Mouse (Mus musculus) right cerebral cortex, adult 18-20 months (tissue): ENCODE results near the gene Map7.

ENCODE experiments used
- DNase-seq: peaks from one replicate; pipeline ENCODE4 v3.0.0; 2022; ENCODE audit warnings: mixed read lengths

Gene Map7

DNA sequence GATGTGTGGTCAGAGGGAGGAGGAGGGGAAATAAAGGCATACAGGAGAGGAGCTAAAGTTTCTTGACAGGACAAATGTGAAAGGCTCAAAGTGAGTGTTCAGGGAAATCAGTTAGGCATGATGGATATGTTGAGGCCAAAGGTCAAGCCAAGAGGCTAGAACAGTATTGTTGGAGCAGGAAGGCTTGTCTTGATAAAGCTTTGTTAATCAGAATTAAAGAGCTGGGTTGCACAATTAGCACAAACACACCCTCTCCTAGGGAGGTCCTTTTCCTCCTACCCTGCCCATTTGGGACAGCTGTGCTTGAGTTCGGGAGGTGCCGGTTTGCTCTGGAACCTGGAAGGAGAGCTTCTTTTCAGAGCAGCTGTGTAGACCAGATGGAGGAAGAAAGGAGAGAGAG, 5.2 kb downstream of the Map7 start:
- no peak for DNase-seq

DNA sequence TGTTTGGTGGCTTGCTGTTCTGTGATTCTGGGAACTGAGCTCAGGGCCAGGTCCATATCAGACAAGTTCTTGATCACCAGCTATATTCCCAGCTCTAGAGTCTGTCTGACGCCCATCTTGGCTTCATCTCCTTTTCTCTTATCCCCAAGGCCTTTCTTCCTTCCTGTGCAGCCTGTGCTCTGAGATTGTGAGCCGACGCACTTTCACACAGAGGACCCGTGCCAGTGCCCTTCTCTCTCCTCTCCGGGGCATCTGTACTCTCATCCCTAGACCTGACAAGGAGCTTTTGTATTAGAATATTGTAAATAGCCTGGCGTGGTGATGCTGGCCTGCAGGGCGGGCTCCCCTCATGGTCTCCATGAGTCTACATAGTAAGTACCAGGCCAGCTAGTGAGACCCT, 7.1 kb downstream of the Map7 start:
- DNase-seq, result no peak

DNA sequence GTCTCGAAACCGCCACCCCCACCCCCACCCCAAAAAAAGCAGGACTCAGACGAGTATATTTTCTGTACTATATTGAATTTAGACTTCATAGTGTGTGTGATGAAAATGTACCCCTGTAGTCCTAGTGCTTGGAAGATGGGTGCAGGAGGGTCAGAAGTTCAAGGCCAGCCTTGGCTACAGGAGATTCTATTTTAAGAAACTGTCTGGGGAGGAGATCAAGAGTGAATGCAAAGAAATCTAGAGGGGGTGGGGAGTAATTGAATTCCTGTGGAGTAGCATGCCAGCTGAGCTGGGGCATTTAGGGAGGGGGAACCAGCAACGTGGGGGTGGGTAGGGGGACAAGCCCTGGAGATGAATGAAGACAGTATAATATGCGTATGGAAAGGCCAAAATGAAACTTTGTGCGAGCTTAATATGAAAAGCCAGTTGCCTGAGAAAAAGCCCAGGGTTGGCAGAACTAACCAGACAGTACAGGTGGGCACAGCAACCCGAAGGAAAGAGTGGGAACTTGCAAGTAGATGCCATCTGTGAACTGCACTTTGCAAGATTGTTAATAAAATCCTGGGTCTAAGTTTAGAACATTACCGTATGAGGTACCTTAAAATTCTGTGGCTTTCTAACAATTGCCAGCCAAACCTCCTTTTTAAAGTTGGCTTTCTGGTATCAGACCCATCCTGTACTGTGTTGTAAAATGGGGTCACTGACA, 8.9 kb downstream of the Map7 start:
- DNase-seq, result no peak

DNA sequence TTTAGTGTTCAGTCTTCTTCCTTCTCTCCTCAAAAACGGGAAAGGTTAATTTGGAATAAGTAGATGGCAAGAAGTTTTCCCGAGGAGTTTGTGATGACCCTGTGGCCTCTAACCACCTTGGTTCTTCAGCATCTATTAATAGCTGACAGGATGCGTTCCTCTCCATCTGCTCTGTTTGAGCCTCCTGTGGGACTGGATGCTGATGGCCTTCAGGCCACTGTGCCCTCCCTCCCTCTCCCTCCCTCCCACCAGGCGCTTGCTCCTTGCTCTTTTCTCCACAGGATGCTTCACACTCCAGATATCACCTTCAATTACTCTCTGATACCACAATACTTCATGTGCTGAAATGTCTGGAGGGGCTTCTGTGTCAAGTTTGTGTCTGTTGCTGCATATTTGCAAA, 10.5 kb downstream of the Map7 start:
- no peak for DNase-seq

DNA sequence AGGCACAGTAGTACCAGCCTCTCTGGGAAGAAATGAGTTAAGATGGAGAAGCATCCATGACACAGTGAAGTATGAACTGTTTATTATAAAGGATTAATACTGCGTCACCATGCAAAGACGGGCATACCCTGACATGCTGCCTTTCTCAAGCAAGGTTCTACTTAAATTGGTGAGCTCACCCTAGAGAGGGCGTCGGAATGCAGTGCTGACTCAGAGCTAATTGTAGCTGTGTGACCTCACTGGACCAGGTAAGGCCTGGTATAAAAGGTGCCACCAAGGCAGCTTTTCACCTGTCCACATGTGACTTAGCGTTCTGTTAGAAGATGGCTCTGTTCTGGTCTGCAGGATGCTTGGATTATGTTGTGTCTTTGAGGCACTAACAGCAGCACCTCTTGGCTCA, 11.0 kb downstream of the Map7 start:
- DNase-seq, result no peak

DNA sequence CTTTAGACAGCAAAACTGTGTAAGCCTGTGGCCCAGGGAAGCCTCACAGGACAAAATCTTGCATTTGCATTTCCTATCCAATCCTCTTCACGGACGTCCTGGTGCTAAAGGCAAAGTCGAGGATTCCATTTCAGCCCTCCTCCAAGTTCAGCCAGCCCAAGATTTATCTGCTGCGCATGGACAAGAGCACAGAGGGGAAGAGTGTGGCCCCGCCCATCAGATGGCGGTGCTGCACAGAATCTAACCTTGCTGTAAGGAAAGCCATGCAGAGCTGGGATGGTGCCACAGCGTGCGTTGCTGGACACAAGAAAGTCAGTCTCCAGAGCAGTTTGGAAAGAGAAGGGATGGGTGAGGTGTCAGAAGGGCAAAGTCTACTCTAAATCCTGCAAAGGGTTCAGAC, 12.6 kb downstream of the Map7 start:
- DNase-seq, result no peak

DNA sequence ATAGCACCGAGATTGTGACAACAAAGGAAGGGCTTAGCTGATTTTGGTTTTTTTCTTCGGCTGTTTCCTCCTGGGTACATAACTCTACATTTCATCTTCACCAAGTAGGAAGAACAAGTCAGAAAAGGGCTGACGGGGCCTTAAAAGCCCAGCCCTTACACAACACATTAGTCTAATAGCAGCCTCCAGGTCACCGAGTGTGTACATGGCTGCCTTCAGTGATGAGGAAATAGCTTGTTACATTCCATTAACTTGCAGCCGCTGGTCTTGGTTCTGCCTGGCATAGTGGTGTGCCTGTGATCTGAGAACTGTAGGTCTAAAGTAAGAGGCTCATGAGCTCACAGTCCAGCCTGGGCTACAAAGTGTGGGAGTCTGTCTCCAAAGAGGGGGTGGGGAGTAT, 16.5 kb downstream of the Map7 start:
- DNase-seq, result no peak

DNA sequence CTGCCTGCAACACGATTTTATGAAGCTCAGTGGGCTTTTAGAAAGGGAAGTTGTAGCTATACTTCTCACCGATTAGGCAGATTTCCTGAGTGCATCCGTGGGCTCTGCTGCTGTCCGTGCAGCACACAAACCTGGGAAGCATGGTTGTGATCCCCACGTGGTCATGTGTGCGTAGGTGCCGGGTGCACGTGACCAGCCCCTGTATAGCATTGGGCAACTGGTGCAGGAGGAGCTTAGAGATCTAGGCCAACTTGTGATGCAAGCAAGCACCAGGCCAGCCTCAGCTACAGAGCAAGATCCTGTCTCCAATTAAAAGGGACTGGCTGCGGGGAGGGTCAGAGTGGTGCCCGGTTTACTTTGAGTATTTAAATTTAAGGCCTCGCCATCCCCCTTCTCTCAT, 18.5 kb downstream of the Map7 start:
- DNase-seq, result peak; percentile 79

DNA sequence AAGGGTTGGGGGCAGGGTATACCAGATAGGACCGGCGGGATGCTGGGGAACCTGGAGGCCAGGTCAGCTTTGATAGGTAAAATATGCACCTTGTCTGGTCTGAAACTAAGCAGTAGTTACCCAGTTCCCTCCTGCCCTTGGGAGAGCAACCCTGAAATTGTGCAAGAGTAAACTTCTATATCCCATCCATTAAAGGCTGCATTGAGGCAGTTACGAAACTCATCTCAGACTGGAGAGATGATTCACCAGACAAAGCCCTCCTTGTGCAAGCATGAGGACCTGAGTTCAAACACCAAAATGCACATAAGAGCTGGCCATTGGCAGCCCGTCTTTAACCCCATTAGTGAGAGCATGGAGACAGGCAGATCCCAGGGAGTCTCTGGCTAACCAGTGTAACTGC, 19.2 kb downstream of the Map7 start:
- no peak for DNase-seq

DNA sequence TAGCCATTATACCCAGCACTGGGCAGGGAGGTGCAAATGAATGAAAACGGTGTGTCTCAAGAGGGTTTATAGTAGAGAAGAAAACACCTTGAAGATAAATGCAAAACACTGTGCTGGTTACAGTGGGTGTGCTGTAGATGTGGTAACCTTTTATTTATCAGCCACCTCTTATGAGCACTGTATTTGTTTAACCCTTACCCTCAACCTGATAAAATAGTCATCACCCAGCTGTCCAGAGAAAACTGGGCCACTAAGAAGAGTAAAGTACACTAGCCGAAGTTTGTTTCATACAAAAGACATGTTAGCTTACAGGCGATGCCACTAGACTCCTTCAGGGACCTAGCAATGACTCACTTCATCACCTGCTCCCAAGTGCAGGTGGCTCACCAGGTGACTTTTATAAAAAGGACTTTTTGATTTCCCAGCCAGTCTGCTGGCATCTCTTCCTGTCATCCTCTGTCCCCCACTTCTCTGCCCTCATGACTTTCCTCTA, 21.0 kb downstream of the Map7 start:
- no peak for DNase-seq

DNA sequence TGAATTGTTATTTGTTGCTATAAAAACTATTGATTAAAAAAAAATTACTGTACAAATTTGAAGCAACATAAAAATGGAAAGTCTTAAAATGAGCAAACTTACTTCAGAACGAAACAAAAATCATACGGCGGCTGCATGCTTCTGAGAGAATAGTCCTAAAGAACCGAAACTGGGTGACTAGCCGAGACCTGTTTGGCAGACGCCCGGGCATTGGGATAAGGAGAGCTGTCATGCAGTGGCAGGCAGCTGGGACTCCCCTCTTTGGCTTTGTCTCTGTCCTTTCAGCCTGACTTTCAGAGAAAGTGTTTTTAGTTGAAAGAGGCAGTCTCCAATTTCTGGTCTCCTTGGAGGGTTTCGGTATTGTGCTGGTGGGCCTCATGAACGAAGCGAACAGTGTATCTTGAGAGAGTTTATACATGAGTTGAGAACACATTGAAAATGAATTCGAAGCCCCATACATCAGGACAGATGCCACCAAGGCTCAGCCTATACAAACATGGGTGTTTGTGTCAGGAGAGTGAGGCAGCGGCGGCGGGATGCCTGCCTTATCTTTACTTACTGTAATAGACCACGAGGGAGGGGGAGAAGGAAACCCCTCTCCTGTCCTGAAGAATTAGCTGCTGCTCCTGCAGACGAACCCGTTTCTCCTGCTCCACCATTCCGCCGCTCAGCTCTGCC, 21.8 kb downstream of the Map7 start:
- no peak for DNase-seq

DNA sequence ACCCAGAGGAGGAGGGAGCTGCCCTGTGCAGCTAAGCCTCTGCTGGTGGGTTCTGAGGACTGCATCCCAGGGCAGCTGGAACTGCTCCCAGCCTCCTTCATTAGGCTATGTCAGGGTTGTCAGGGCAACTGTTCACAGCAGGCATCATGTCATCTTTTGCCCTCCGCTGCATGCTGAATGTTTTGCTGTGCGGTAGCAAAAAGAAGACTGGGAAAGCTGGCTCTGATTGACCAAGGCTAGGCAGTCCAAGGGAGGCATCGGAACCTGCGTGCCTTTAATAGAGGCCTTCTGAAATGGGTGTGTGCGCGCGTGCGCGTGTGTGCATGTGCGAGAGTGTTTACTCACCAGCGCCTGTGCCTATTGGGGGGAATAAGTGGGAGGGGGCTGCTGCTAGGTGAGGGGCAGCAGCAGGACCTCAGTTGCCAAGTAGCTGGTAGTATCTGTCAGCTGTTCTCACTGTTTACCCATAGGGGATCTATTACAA, 22.4 kb downstream of the Map7 start:
- peak; percentile 90 for DNase-seq

DNA sequence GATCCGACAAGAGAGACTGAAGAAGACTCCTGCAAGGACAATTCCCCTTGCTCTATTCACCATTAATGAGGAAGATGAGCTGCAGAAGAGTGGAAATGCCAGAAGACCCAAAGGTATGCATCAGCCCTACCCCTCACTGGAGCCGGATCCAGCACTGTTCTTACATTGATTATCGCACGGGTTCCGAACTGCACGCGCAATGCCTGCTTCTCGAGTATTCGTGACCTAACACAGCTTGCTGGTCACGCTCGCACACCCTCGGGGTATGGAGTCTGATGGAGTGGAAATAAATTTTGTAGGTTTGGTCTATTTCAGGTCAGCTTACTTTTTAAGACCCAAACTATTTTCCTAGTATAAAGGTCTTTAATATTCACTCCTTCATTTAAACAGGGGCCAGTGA, 22.9 kb downstream of the Map7 start:
- DNase-seq, result no peak

DNA sequence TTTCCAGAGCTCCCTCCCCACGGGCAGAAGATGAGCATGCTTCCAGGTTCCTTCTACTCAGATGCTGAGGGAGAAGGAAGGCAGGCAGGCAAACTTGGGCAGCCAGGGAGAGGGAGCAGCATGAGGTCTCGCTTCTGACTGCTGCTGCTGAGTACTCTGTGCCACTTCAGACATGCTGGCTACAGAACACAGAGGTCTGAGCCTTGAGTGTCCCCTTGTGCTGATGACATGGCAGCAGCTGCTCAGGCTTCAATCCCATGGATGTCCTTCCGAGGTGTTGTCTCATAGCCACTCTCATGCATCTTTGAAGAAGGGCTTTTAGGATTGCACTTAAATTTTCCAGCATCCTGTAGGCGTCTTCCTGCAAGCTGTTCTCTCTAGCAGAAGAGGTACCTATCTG, 23.5 kb downstream of the Map7 start:
- no peak for DNase-seq

DNA sequence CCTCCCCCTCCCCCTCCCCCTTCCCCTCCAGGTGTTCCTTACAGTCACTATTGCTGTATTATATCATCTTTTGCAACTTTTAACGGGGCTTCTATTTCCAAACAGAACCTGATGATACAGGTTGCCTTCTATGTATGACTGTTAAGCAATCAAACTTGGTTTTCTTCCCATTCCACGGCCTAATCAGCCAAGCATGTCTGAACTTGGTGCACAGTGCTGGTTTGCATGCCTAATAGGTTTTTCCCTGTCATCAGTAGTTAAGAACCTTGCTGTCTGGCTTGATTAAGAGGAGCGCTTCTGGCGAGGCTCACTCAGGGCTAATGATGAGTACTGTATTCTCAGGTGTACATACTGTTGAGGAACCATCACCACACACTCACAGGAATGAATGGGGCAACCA, 25.5 kb downstream of the Map7 start:
- no peak for DNase-seq

DNA sequence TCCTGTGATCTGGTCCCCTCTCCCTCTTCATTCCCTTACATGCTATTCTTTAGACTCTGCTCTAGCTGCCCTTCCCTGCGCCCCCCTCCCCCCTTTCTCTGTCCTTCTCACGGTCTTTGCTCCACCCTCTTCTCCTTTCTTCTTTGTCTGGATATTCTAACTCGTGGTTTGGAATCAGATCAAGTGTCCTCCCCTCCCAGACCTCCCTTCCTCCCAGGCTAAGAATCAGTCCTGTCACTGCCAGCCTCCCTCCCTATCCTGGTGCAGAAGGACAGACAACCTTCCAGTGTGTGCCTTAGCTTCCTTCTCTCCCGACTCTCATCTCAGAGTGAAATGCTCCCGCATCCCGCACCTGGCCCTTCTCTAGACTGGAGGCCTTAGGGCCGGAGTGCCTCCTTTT, 27.8 kb downstream of the Map7 start:
- no peak for DNase-seq

DNA sequence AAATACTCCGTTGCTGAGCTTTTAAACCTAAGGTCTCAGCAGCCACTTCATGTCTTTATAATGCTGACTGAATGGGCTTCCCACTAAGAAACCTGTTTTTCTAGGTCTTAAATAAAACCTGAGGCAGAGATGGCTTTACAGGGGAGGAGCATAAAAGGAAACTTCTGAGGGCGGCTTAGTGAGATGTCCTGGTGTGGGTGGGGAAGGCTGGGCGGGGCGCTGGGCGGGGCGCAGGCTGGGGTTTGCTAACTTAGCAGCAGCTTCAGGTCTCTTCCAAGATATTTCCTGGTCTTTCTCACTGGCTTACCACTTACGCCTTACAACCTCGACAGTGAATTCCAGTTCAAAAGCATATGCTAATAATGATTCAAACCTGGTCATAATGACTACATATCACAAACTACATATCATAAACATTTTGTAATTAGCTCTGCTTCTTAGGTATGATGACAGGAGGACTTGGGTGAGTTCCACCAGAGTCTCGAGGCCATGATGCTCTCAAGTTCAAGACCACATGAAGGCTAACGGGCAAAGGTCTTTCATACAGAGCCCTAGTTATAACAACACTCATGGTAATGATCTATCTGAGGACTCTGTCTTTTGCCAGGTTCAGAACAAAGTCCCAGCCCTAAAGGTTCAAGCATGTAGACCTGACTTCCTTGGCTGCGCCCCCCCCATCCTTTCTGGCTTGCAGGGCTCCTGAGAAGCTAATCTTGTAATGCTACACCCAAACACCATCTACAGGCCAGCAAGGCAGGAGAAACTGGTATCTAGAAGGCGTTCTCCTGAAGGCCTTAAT, 30.7 kb downstream of the Map7 start:
- DNase-seq, result no peak

DNA sequence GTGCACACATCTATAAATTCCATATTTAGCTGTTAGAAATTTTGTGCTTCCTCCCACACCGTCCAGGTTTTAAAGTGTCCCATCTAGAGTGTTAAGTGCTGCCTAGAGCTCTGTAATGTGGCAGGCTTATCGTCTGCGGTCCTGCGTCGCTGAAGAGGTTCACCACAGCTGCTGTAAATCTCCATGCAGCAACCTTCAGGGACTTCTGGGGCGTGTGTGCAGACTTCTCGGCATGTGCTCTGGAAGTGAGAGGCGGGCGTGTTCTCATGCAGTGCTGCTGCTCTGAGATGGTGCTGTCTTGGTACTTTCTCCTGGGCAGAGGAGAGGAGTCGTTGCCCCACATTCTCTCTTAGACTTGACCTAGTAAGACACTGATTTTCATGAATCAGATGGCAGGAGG, 32.9 kb downstream of the Map7 start:
- peak; percentile 57 for DNase-seq

DNA sequence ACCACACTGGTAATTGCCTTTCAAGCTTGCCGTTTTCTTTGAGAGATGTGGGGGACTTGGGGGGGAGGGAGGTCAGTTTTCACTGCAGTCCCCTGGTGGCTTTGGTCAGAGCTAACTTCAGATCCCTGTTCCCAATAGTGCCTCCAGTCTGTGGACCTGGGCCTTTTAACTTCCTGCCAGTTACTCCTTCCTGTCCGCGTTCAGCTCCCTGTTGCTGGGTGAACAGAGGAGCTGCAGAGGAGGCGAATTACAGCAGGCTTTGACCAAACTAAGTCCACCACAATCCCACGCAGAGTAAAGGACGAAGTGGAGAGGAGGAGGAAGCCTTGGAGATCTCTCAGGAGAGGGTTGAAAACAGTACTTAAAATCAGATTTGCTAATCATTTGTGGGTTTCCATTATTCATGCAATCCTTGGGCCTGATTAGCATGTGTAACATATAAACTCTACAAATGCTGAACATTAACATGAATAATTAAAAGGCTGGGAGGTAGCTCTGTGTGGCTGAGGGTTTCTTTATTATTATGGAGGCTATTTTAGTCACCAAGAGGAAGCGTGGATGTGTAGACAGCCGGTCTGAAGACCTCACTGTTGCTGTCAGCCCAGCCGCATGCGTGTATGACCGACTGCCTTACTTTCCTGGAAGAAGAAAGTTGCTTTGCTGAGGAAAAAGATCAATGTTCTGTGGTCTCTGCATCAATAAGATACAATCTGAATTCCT, 33.6 kb downstream of the Map7 start:
- no peak for DNase-seq

DNA sequence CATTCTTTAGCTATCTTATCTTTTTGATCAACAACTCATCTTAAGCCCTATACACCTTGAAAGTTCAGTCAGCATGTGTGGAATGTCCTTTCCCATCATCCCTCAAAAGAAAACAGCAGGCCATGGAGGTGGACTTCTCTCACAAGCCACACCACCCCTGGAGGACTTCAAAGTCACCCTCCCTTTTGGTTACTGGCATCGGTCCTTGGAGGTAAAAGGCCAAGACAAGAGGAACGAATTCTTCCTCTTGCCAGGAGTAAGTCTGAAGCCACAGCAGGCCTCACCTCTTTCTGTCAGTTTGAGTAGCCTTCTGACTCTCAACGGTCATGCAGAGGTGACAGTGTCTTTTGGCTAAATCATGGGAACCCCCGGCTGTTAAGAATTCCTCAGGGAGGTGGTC, 36.1 kb downstream of the Map7 start:
- no peak for DNase-seq

DNA sequence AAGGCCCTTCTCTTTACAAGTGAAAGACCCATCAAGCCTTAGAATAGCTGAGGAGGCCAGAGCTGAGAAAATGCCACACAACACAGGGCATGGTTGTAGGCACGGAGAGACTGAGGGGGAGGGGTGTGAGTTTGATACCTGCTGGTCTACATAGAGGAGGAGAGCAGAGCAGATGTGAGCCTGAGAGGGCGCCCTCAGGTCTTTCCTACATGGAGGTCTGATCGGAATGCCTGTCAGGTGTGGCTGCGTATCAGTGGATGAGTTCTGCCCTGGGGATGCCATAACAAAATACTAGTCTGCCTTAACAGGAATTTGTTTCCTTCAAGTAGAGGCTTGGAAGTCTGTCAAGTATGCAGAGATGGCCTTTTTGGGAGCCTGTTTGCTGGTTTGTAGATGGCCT, 37.0 kb downstream of the Map7 start:
- DNase-seq, result no peak

DNA sequence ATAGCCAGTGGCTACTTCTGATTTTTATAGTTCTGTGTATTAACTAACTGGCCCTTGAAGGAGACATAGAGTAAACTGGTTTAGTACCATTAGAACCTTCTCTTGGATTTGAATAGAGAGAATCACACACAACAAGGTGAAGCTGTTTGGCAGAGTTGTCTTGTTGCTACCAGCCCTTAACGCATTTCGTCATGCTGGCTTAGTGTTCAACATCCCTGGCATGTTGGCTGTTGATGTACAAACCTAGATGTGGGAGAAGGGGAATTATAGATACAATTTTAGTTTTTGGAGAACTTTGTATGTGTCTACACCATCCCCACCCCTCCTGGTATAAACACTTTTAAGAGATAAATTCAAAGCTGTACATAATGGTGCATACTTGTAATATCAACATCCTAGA, 37.5 kb downstream of the Map7 start:
- no peak for DNase-seq

DNA sequence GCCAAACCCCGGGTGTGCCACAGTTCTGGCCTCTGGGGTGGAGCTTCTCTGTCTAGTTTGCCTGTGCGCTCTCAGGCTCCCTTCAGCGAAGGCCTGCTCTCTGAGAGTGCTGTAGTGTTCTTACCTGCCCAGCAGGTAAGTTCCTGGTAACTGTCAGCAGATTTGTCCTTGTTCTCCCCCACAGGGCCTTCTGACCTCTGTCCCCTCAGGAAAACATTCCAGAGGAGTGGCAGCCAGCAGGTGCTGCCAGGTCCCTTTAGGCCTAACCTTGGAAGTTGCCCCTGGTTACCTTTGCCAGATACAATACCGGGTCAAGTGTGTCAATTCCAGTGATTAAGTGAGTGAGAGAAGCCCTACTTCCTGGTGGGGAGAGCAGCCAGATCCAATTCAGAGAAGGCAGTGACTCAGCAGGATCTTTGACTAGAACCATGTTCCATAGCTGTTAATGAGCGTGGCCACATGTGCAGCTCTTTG, 38.6 kb downstream of the Map7 start:
- DNase-seq, result no peak
